Mouse (Mus musculus) G1E-ER4 (cell line): ENCODE measurements around the gene Tbc1d10b. TPM values are rescaled to one million over a fixed set of nuclear protein-coding genes. Genes with fewer than 3 reads are reported as not detected.

Source experiments
- GATA1 ChIP-seq: IDR thresholded peaks from one replicate; pipeline ENCODE4 v1.8.0; 2012; ENCODE audit warnings: low read length, inconsistent platforms
- polyA plus RNA-seq: library from polyadenylated mRNA; stranded (reverse); fragments of >175 nt; gene quantifications from 2 replicates; pipeline ENCODE4 v1.2.3, GENCODE M21; 2012

Gene Tbc1d10b
- polyA plus RNA-seq, 1 experiment: 62.5 TPM

DNA sequence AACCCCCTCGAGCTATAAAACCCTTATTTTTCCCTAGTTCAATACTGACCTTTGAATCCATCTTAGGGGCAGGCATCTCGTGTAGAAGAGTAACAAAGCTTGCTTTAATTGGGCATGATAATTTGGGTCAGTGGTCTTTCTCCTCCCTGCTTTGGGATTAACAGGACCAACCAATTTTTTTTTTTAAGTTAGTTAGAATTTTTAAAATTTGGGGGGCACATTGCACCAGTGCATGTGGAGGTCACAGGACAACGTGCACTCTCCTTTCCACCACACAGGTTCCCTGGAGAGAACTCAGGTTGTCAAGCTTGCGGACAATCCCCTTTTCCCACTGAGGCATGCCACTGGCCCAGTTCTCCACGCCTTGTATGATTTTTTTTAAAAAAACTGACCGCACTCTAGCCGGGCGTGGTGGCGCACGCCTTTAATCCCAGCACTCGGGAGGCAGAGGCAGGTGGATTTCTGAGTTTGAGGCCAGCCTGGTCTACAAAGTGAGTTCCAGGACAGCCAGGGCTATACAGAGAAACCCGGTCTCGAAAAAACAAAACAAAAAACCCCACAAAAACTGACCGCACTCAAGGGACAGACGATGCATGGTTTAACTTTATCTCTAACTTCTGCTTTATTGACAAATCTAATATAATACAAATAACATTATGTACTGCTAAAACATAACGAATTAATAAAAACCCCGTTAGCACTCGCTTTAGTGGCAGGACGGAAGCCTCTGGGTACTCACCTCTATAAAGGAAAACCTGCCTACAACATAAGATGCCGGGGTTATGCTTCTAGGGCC is 23.8 kb upstream of the Tbc1d10b start:
- no peak for TF ChIP-seq GATA1

DNA sequence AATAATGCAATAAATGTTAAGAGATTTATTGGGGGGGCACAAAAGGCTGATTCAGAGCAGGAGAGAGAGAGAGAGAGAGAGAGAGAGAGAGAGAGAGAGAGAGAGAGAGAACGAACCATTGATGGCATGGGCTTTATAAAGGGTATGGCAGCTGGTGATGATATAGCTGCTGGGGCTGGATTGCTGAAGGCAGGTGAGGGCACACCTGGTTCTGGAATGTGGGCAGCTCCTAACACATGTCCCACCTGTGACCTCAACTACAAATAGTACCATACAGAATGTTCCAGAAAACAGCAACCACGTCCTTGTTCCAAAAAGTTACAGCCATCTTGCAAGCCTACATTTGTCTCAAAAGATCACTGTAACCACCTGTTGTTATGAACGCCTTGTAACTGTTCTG is 23.1 kb upstream of the Tbc1d10b start:
- TF ChIP-seq GATA1: no peak

DNA sequence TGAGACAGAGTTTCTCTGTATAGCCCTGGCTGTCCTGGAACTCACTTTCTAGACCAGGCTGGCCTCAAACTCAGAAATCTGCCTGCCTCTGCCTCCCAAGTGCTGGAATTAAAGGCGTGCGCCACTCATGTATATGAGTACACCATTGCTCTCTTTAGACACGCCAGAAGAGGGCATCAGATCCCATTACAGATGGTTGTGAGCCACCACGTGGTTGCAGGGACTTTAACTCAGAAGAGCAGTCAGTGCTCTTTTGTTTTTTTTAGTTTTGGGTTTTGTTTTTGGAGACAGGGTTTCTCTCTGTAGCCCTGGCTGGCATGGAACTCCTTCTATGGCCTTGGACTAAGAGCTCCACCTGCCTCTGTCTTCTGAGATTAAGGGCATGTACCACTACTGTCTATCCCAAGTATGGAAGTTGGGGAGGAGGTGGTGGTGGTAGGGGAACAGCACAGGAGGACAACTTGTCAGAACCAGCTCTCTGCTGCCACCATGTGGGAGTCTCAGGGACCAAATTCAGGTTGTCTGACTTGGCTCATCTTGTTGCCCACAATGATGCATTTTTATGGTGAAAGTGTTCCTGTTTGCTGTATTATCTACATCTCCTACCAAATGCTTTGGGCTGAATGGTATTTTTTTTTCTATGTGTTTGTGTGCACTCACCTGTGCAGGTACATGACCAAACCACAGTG is 20.5 kb upstream of the Tbc1d10b start:
- no peak for TF ChIP-seq GATA1

DNA sequence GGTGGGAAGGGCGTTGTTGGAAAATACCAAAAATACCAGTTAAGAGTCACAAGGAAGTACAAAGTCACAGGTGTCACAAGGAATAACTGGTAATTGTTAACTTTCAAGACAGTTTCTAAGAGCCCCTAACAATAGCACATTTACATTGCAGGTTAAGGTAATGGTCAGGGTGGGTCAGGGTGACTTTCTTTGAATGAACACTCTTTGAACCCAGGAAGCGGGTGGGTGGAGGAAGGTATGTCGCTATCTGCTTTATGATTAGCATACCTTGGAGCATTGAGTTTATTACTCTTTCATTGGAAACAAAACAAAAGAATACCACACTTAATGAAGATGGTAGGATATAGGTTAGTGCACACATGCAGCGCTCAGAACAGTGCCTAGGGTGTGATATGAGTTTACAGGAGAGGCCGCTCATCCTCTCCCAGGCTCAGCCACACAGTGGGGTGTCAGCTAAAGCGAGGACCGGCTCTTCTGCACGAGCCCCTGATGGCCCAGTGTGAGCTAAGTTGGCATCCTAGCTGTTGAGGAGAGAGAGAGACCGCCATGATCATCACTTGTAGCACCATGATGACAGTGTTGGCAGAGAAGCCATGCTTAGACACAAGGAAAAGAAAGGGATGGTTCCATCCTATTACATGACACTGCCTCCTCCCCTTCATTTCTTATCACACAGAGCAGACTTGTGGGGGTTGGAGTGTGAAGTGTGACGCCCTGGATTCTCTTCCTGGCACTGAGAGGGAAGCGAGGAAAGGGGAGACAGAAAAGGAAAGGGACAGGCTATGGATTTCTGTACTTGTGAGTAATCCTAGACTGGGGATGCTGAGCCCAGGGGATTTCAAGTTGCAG is 17.1 kb upstream of the Tbc1d10b start:
- no peak for TF ChIP-seq GATA1

DNA sequence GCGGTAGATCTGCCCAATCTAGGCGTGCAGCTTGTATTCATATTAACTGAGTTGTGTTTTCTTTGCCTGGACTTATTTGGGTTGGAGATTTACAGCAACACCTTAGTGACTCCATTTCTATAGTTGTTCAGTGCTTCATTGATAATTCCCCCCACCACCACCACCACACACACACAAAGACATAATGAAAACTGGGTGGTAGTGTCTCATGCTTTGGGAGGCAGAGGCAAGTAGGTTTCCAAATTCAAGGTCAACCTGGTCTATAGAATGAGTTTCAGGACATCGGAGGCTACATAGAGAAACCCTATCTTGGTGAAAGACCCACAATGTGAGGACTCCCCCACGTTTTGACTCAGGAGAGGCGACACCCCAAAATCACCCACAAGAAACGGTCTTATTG is 16.3 kb upstream of the Tbc1d10b start:
- no peak for TF ChIP-seq GATA1

DNA sequence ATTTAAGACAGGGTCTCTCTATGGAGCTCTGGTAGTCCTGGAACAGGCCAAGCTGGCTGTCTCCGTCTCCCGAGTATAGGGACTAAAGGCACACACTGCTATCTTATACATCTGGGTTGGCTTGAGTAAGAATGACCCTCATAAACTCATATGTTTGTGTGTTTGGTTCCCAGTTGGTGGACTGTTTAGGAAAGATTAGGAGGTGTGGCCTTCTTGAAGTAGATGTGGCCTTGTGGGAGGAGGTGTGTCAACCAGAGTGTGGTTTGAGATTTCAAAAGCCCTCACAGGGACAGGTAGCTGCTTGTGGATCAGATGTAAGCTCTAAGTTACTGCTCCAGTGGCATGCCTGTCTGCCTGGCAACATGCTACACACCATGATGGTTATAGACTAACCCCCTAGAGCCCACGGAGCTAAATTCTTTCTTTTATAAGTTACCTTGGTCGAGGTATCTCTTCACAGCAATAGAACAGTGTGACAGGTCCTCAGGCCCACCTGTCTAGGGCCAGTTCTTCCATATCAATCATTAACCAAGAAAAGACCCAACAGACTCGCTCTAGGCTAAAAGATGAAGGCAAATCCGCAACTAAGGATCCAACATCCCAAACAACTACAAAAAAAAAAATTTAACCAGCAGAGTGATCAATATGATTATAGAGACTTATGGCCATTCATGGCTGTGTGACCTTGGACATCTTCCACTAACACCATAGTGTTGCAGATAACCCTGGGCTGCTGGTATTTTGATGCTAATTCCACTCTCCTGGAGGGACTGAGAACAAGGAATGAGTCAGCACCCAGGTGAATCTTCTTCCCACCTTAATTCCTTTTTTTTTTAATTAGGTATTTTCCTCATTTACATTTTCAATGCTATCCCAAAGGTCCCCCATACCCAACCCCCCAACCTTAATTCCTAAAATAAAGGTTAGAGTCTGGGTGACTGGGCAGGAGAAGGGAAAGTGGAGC is 15.5 kb upstream of the Tbc1d10b start:
- no peak for TF ChIP-seq GATA1

DNA sequence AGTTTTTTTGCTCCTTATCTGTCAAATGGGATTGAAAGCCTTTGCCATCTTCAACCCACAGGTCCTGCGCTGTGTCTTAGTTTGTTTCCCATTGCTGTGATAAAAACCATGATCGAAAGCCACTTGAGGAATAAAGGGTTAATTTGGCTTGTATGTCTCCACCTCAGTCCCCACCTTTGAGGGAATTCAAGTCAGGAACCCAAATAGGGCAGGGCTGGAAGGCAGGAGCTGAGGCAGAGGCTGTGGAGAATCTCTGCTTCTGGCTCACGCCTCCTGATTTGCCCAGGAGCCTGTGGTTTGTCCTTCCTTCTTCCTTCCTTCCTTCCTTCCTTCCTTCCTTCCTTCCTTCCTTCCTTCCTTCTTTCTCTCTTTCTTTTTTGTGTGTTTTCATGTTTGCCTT is 14.8 kb upstream of the Tbc1d10b start:
- TF ChIP-seq GATA1: no peak

DNA sequence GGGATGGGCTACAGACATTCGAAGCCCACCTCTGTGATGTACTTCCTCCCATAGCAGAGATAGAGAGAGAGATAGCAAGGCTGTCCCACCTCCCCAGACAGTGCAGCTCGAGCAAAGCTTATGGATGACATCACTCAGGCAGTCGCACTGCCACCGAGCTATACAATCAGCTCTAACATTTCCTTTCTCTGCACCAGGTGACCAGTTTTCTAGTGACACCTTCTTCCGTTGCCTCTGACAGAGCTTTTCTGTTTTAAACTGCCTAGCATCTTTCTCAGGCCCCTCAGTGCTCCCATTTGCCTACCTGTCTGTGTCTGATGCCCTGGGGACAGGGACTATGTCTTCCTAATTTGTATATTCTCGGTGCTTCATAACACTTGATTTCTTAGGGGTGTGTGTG is 12.2 kb upstream of the Tbc1d10b start:
- no peak for TF ChIP-seq GATA1

DNA sequence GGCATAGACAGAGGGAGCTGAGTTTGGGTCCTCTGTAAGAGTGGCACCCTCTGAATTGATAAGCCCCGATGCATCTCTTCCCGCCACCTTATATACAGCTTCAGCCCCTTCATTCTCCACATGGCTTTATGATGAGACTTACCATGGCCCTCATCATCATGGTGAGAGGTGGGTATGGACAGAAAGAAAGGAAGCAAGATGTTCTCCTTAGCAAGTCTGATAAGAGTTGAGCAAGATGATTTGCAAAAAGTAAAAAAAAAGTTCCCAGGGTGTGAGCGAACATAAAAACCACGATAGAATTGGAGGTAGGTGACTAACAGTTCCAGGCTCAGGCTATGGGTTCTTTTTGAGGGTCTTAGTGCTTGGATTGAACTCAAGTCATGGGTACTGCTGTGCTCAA is 10.4 kb upstream of the Tbc1d10b start:
- TF ChIP-seq GATA1: no peak

DNA sequence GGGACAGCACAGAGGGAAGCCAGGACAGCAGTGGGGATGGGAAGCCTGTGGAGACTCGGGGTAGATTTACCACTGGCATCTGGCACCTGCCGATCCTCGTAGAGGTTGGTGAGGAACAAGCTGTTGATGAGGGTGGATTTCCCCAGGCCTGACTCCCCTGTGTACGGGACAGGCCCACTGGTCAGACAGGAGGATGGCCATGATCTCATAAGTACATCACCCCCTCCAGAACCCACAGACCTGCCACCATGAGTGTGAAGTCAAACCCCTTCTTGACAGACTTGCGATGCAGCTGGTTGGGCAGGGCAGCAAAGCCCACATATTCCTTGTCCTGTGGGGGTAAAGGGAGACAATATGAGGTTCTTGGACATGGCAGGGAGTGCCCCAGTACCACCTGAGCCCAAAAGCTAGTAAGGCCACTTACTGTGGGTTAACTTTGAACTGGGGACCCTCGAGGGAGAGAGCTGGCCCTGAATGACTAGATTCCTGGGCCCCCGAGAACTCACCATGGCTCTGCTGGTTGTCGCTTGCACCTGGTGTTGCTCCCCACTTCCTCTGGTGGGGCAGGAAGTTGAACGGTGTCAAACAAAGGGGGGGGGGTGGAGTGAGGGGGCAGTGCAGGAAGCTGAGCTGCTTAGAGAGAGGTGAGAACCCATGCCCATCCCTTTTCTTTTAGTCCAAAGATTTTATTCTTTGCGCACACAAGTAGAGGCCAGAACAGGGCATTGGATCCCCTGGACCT is 9.8 kb upstream of the Tbc1d10b start:
- no peak for TF ChIP-seq GATA1

DNA sequence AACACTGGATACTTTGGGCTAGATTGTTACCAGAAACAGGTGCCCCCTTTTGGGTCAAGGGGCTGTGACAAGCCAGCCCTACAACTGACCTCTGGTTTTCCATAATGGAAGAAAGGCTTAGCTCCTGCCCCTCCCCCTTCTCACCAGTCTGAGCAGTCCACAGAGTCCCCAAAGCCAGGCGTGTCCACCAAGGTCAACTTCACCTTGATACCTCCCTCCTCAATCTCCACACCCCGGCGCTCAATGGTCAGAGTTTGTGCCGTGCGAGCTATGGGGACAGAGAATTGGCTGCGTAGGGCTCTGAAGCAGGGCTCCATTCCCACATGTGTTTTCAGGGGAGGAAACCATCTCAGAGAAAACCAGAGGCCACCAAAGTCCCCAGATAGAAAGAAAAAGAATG is 9.2 kb upstream of the Tbc1d10b start:
- TF ChIP-seq GATA1: no peak

DNA sequence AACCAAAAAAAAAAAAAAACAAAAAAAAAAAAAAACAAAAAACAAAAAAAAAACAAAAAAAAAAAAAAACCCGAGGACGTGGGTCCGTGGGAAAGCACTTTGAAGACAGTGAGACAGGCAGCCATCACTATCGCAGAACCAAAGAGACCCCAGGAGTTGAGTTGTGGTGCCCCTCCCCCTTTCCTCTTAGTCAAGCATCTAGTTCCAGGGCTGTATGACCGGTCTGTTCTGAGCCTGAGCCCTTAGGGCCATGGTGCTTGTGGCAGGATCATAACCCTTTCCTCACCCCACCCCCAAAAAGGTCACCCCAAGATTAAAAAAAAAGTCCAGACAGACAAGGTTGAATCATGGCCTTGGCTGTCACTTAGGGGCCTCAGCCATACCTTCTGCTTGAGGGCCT is 8.0 kb upstream of the Tbc1d10b start:
- TF ChIP-seq GATA1: no peak

DNA sequence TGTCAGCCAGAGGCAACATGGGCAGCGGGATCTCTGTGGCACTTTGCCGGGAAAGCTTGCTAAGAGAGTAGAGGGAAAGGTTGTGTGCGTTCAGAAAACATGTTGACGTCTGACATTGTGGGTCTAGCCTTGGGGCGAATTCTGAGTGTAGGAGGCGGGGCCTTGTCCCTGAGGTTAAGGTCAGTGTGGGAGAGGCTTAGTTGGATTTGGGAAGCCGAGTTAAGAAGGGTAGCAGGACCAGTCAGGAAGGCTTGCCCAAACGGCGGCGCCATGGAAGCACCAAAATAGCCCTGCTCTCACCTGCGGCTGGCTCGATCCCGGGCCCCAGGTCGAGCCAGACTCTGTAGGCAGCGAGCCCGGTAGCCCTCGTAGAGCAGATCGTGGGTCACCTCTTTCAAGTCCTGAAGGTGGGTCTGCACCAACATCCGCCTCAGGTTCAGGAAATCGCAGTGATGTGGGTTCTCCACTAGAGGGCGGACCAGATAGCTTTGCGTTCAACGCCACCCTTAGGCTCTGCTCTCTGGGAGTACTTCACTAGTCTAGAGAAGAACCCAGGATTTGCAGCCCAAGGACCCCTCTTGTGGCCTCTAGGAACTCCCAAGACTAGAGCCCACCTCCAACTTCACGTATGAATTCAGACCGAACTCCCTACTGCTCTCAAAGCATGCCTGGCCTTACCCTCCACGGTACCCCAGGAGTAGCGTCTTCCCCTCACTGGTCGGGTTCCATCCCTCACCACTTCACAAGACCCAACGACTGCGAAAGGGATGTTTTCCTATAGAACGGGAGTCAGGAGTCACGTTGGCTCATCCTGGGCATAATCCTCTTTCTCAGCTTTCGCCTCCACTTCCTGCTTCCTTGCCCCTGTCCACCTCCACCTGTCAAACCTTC is 7.0 kb upstream of the Tbc1d10b start:
- no peak for TF ChIP-seq GATA1
